Mouse (Mus musculus) hindbrain, embryonic 10.5 days (tissue): ENCODE results near the gene St8sia1. TPM values are rescaled to one million over a fixed set of nuclear protein-coding genes. Genes with fewer than 3 reads are reported as not detected.

ENCODE experiments used
- DNase-seq: peaks from one replicate; pipeline ENCODE4 v3.0.0-alpha.2; 2017; ENCODE audit warnings: low spot score
- H3K27ac ChIP-seq: fragments of 300-500 bp; sonication (generic); 2 replicates; pipeline ENCODE4 v1.5.1; 2016; ENCODE audit warnings: mild to moderate bottlenecking, moderate library complexity
- H3K27me3 ChIP-seq: fragments of 300-500 bp; sonication (generic); 2 replicates; pipeline ENCODE4 v1.6.1; 2016; ENCODE audit warnings: mild to moderate bottlenecking; ENCODE audit not compliant: poor library complexity, insufficient read depth, severe bottlenecking
- H3K36me3 ChIP-seq: fragments of 300-500 bp; sonication (generic); 2 replicates; pipeline ENCODE4 v1.6.1; 2016; ENCODE audit warnings: mild to moderate bottlenecking, moderate library complexity
- H3K4me1 ChIP-seq: fragments of 300-500 bp; sonication (generic); replicated peaks from 2 replicates; pipeline ENCODE4 v1.6.1; 2016; ENCODE audit warnings: mild to moderate bottlenecking
- H3K4me3 ChIP-seq: fragments of 300-500 bp; sonication (generic); 2 replicates; pipeline ENCODE4 v1.5.1; 2016; ENCODE audit warnings: mild to moderate bottlenecking, moderate library complexity
- H3K9me3 ChIP-seq: fragments of 300-500 bp; sonication (generic); 2 replicates; pipeline ENCODE4 v1.6.1; 2016; ENCODE audit warnings: mild to moderate bottlenecking, moderate library complexity
- WGBS: fragments of 180-500 bp; shearing (Covaris S2); methylation state at CpG from one replicate; pipeline ENCODE4 v1.1.7; 2016; 5-methylcytosine and 5-hydroxymethylcytosine counted together
- polyA plus RNA-seq: library from polyadenylated mRNA; unstranded; fragments of >200 nt; fragmentation: Nextera tagmentation; extraction: Ambion mirVana; gene quantifications from 2 replicates; pipeline ENCODE4 v1.2.1, GENCODE M21; 2016

The St8sia1 gene
- polyA plus RNA-seq, 1 experiment from 2014 or later, result 5.4 TPM

- Histone ChIP-seq H3K4me3 (no peak overlapping the region), H3K9me3 (no peaks in the 10 kb centered on the region), H3K36me3 (0 out of 2 replicates have a peak, but pooled peaks cover 8% of the 10 kb centered on the region), H3K27ac (no peak overlapping the region), H3K27me3 (no peaks in the 10 kb centered on the region), H3K4me1 (peaks cover 8% of the 10 kb centered on the region; the same call in 1 of the 2 replicates)
- DNase-seq, result no peak
- WGBS, result 83% methylated on average over 11 of the region's 11 CpGs
These were observed 13.9 kb downstream of the St8sia1 start for GRCm38 (mm10) chr6:142950354-142950753.

- no peak overlapping the region for H3K27ac ChIP-seq
These were observed 15.3 kb downstream of the St8sia1 start for GRCm38 (mm10) chr6:142948955-142949357.

GRCm38 (mm10) chr6:142947029-142947428 is 17.2 kb downstream of the St8sia1 start:
- no peak for DNase-seq
- no peak overlapping the region for H3K27ac ChIP-seq
- H3K36me3 ChIP-seq, result peaks cover 9% of the 10 kb centered on the region; the same call in 1 of the 2 replicates
- WGBS, result 82% methylated on average over 6 of the region's 6 CpGs
- H3K27me3 ChIP-seq, result no peaks in the 10 kb centered on the region
- peaks cover 8% of the 10 kb centered on the region; the same call in 1 of the 2 replicates for H3K4me1 ChIP-seq
- H3K9me3 ChIP-seq, result no peaks in the 10 kb centered on the region
- no peak overlapping the region for H3K4me3 ChIP-seq

More at GRCm38 (mm10) chr6:142948955-142949357, 15.3 kb downstream of the St8sia1 start:
- WGBS, result 81% methylated on average over 5 of the region's 5 CpGs
- Histone ChIP-seq H3K4me3 (no peak overlapping the region), H3K9me3 (no peaks in the 10 kb centered on the region), H3K27me3 (no peaks in the 10 kb centered on the region), H3K4me1 (peaks cover 8% of the 10 kb centered on the region; the same call in 1 of the 2 replicates), H3K36me3 (peaks cover 9% of the 10 kb centered on the region; the same call in 1 of the 2 replicates)
- no peak for DNase-seq

GRCm38 (mm10) chr6:142946069-142946871 is 18.0 kb downstream of the St8sia1 start:
- DNase-seq, result no peak
- Histone ChIP-seq H3K9me3 (no peaks in the 10 kb centered on the region), H3K36me3 (peaks cover 9% of the 10 kb centered on the region; the same call in 1 of the 2 replicates), H3K4me1 (peaks cover 8% of the 10 kb centered on the region; the same call in 1 of the 2 replicates), H3K27me3 (no peaks in the 10 kb centered on the region), H3K4me3 (no peak overlapping the region), H3K27ac (no peak overlapping the region)
- 67% methylated on average over 8 of the region's 8 CpGs for WGBS

- no peak for DNase-seq
- H3K27ac ChIP-seq, result no peak overlapping the region
- no peak overlapping the region for H3K4me3 ChIP-seq
- H3K36me3 ChIP-seq, result peaks cover 9% of the 10 kb centered on the region; the same call in 1 of the 2 replicates
- H3K9me3 ChIP-seq, result no peaks in the 10 kb centered on the region
- H3K4me1 ChIP-seq, result peaks cover 8% of the 10 kb centered on the region; the same call in 1 of the 2 replicates
- no peaks in the 10 kb centered on the region for H3K27me3 ChIP-seq
- 90% methylated on average over 2 of the region's 2 CpGs for WGBS
These were observed 18.8 kb downstream of the St8sia1 start for GRCm38 (mm10) chr6:142945461-142945860.

- 90% methylated on average over 3 of the region's 3 CpGs for WGBS
- H3K36me3 ChIP-seq, result peaks cover 9% of the 10 kb centered on the region; the same call in 1 of the 2 replicates
- DNase-seq, result no peak
- H3K4me1 ChIP-seq, result peaks cover 4% of the 10 kb centered on the region; the same call in 1 of the 2 replicates
- H3K27me3 ChIP-seq, result no peaks in the 10 kb centered on the region
- no peak overlapping the region for H3K4me3 ChIP-seq
- no peaks in the 10 kb centered on the region for H3K9me3 ChIP-seq
- H3K27ac ChIP-seq, result no peak overlapping the region
These were observed 19.8 kb downstream of the St8sia1 start for GRCm38 (mm10) chr6:142944470-142944869.

- H3K27me3 ChIP-seq, result no peaks in the 10 kb centered on the region
- H3K36me3 ChIP-seq, result peaks cover 9% of the 10 kb centered on the region; the same call in 1 of the 2 replicates
- no peaks in the 10 kb centered on the region for H3K9me3 ChIP-seq
- no peak overlapping the region for H3K27ac ChIP-seq
- 91% methylated on average over 8 of the region's 8 CpGs for WGBS
- DNase-seq, result no peak
- H3K4me3 ChIP-seq, result no peak overlapping the region
- H3K4me1 ChIP-seq, result peaks cover 6% of the 10 kb centered on the region
These were observed 20.8 kb downstream of the St8sia1 start for GRCm38 (mm10) chr6:142943419-142943818.

GRCm38 (mm10) chr6:142941596-142942381 is 22.5 kb downstream of the St8sia1 start:
- no peaks in the 10 kb centered on the region for H3K9me3 ChIP-seq
- H3K27me3 ChIP-seq, result no peaks in the 10 kb centered on the region
- DNase-seq, result no peak
- peaks cover 6% of the 10 kb centered on the region for H3K4me1 ChIP-seq
- no peak overlapping the region for H3K27ac ChIP-seq
- WGBS, result 85% methylated on average over 11 of the region's 11 CpGs
- peaks cover 9% of the 10 kb centered on the region; the same call in 1 of the 2 replicates for H3K36me3 ChIP-seq
- H3K4me3 ChIP-seq, result no peak overlapping the region

- H3K4me3 ChIP-seq, result no peak overlapping the region
- H3K27ac ChIP-seq, result no peak overlapping the region
- no peaks in the 10 kb centered on the region for H3K9me3 ChIP-seq
- 68% methylated on average over 8 of the region's 8 CpGs for WGBS
- peaks cover 9% of the 10 kb centered on the region; the same call in 1 of the 2 replicates for H3K36me3 ChIP-seq
- H3K4me1 ChIP-seq, result peaks cover 6% of the 10 kb centered on the region
- no peak for DNase-seq
- no peaks in the 10 kb centered on the region for H3K27me3 ChIP-seq
These were observed 23.2 kb downstream of the St8sia1 start for GRCm38 (mm10) chr6:142941078-142941477.

- Histone ChIP-seq H3K4me3 (no peak overlapping the region), H3K36me3 (no peaks in the 10 kb centered on the region), H3K27me3 (no peaks in the 10 kb centered on the region), H3K4me1 (peaks cover 6% of the 10 kb centered on the region; the same call in 1 of the 2 replicates), H3K9me3 (no peaks in the 10 kb centered on the region), H3K27ac (peak overlapping the region; percentile 60; the same call in 1 of the 2 replicates)
- WGBS, result 68% methylated on average over 9 of the region's 9 CpGs
- no peak for DNase-seq
These were observed 25.5 kb downstream of the St8sia1 start for GRCm38 (mm10) chr6:142938549-142939345.

- H3K9me3 ChIP-seq, result no peaks in the 10 kb centered on the region
- DNase-seq, result no peak
- peaks cover 6% of the 10 kb centered on the region; the same call in 1 of the 2 replicates for H3K4me1 ChIP-seq
- no peak overlapping the region for H3K27ac ChIP-seq
- H3K27me3 ChIP-seq, result no peaks in the 10 kb centered on the region
- no peak overlapping the region for H3K4me3 ChIP-seq
- H3K36me3 ChIP-seq, result no peaks in the 10 kb centered on the region
These were observed 26.2 kb downstream of the St8sia1 start for GRCm38 (mm10) chr6:142938074-142938473.

GRCm38 (mm10) chr6:142932582-142932981 is 31.7 kb downstream of the St8sia1 start:
- no peaks in the 10 kb centered on the region for H3K4me1 ChIP-seq
- H3K4me3 ChIP-seq, result no peak overlapping the region
- no peak for DNase-seq
- H3K9me3 ChIP-seq, result no peaks in the 10 kb centered on the region
- H3K27me3 ChIP-seq, result no peaks in the 10 kb centered on the region
- no peak overlapping the region for H3K27ac ChIP-seq
- WGBS, result 82% methylated on average over 6 of the region's 6 CpGs
- no peaks in the 10 kb centered on the region for H3K36me3 ChIP-seq
